Mouse (Mus musculus) liver, embryonic 12.5 days (tissue): Measurements from ENCODE around the gene Vmn2r63. TPM values are rescaled to one million over a fixed set of nuclear protein-coding genes. Genes with fewer than 3 reads are reported as not detected.
A peak's percentile ranks its signal among the peaks of the same experiment; 100 is the strongest.
"Not testable (repeated sequence)": the region's sequence is repeated elsewhere in the genome, so short reads cannot be mapped to it uniquely, and the experiment has no call there.

ENCODE experiments used
- ATAC-seq: fragments of 200-750 bp; cut with Nextera tagmentation; 2 replicates; pipeline ENCODE4 v1.8.0; 2017; ENCODE audit warnings: moderate number of reproducible peaks, mild to moderate bottlenecking, moderate library complexity
- H3K27ac ChIP-seq: fragments of 300-500 bp; sonication (generic); 2 replicates; pipeline ENCODE4 v1.5.1; 2016; ENCODE audit warnings: mild to moderate bottlenecking
- H3K27me3 ChIP-seq: fragments of 300-500 bp; sonication (generic); replicated peaks from 2 replicates; pipeline ENCODE4 v1.6.1; 2016; ENCODE audit warnings: mild to moderate bottlenecking, moderate library complexity
- H3K36me3 ChIP-seq: fragments of 300-500 bp; sonication (generic); 2 replicates; pipeline ENCODE4 v1.6.1; 2016; ENCODE audit warnings: mild to moderate bottlenecking, moderate library complexity
- H3K4me1 ChIP-seq: fragments of 300-500 bp; sonication (generic); 2 replicates; pipeline ENCODE4 v1.6.1; 2016
- H3K4me2 ChIP-seq: fragments of 300-500 bp; sonication (generic); 2 replicates; pipeline ENCODE4 v1.6.1; 2016; ENCODE audit warnings: mild to moderate bottlenecking, moderate library complexity
- H3K4me3 ChIP-seq: fragments of 300-500 bp; sonication (generic); 2 replicates; pipeline ENCODE4 v1.5.1; 2016; ENCODE audit warnings: mild to moderate bottlenecking, moderate library complexity
- H3K9ac ChIP-seq: fragments of 300-500 bp; sonication (generic); 2 replicates; pipeline ENCODE4 v1.6.1; 2016; ENCODE audit warnings: mild to moderate bottlenecking, moderate library complexity
- H3K9me3 ChIP-seq: fragments of 300-500 bp; sonication (generic); replicated peaks from 2 replicates; pipeline ENCODE4 v1.6.1; 2016; ENCODE audit warnings: mild to moderate bottlenecking, moderate library complexity
- WGBS: fragments of 180-500 bp; shearing (Covaris S2); methylation state at CpG from one replicate; pipeline ENCODE4 v1.1.7; 2016; ENCODE audit not compliant: insufficient replicate concordance; 5-methylcytosine and 5-hydroxymethylcytosine counted together
- microRNA-seq: library from miRNA; unstranded; fragments of <30 nt; microRNA quantifications from one replicate; pipeline ENCODE4, GENCODE M21; 2017
- polyA plus RNA-seq: library from polyadenylated mRNA; unstranded; fragments of >200 nt; fragmentation: Nextera tagmentation; extraction: Ambion mirVana; gene quantifications from 2 replicates; pipeline ENCODE4 v1.2.1, GENCODE M21; 2016

Gene Vmn2r63
- not detected in 2 replicates for polyA plus RNA-seq

GRCm38 (mm10) chr7:42933722-42934121 lies at the start of gene Vmn2r63:
Gene Vmn2r63, minus strand, starts transcription at chr7:42933822.
- H3K27ac ChIP-seq, H3K27me3 ChIP-seq, H3K4me3 ChIP-seq, H3K9me3 ChIP-seq, ATAC-seq, H3K4me2 ChIP-seq, H3K36me3 ChIP-seq, H3K4me1 ChIP-seq, H3K9ac ChIP-seq: not testable (repeated sequence)

DNA sequence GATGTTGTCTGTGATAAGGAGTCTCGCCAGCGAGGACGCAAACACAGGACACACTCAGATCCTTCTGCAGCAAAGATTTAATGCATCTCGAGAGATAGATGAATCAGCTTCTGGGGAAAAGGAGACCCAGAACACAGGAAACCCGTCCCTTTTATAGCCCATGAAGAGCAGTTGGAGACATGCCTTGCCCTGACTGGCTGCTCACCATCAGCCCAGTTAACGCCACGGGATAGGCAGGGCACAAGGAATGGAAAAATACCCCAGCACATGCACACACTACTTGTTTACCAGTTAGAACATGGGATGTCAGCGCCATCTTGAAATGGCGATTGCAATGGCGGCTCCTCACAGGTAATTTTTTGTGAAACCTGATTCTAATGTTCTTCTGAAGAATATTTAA lies 47.1 kb upstream of the Vmn2r63 start:
- H3K4me3 ChIP-seq = peak overlapping the region; percentile 37
- WGBS = 69% methylated on average over 10 of the region's 10 CpGs
- no peak for ATAC-seq
- H3K4me2 ChIP-seq = peak overlapping the region; percentile 38
- H3K36me3 ChIP-seq = no peaks in the 10 kb centered on the region
- H3K9ac ChIP-seq = no peak overlapping the region
- H3K9me3 ChIP-seq = peaks cover 37% of the 10 kb centered on the region
- no peaks in the 10 kb centered on the region for H3K27me3 ChIP-seq
- no peaks in the 10 kb centered on the region for H3K4me1 ChIP-seq
- no peak overlapping the region for H3K27ac ChIP-seq

GRCm38 (mm10) chr7:42980098-42980497 lies 46.5 kb upstream of the Vmn2r63 start:
- Histone ChIP-seq H3K9ac (no peak overlapping the region), H3K9me3 (peaks cover 37% of the 10 kb centered on the region), H3K4me2 (peak overlapping the region; percentile 38), H3K27me3 (no peaks in the 10 kb centered on the region), H3K36me3 (no peaks in the 10 kb centered on the region), H3K4me1 (no peaks in the 10 kb centered on the region), H3K27ac (no peak overlapping the region), H3K4me3 (peak overlapping the region; percentile 37)
- ATAC-seq = 0 out of 2 replicates have a peak, but pooled peaks have one; percentile 21
- 26% methylated on average over 11 of the region's 11 CpGs for WGBS

DNA sequence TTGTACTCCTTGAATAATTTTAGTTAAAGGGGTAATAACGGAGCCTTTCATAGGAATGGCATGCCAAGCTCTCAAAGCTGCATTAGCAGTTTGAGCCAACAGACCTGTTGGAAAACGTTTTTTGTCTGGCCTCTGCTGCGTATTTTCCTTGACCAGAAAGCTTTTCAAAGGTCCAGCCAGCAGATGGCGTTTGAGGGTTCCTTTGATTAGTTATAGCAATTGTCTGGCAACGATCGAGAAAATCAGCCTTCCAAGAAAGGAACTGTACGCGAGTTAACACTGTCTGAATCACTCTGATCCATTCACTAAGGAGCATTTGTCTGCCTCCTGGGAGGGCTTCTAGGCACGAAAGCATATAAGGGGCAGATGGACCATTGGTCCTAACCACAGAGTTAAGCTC lies 31.6 kb upstream of the Vmn2r63 start:
- no peak overlapping the region for H3K27ac ChIP-seq
- H3K27me3 ChIP-seq = no peaks in the 10 kb centered on the region
- no peak overlapping the region for H3K4me2 ChIP-seq
- H3K9me3 ChIP-seq = peaks cover 37% of the 10 kb centered on the region; the same call in 1 of the 2 replicates
- H3K36me3 ChIP-seq = no peaks in the 10 kb centered on the region
- H3K4me1 ChIP-seq = no peaks in the 10 kb centered on the region
- H3K9ac ChIP-seq = no peak overlapping the region
- 51% methylated on average over 9 of the region's 9 CpGs for WGBS
- ATAC-seq = no peak
- H3K4me3 ChIP-seq = no peak overlapping the region

DNA sequence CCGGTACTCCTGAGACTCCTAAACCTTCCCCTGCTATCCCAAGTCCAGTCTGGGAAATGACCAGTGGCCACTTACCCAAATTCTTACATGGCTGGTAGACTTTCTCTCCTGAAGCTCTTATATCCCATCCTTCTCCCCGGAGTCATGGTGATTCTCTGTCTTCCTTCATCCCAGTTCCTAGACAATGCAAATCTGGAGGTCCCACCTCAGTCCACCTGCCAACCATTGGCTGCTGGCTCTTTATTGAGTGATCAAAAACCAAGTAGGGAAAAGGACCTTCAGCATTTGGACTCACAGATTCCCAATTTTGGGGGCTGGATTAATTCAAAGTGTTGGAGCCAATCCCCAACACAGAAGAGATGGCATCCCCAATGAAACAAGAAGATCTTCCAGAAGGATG lies 35.6 kb downstream of the Vmn2r63 start:
- not testable (repeated sequence) for H3K9ac ChIP-seq, H3K9me3 ChIP-seq, H3K4me3 ChIP-seq, H3K4me1 ChIP-seq, H3K36me3 ChIP-seq, H3K27ac ChIP-seq, H3K4me2 ChIP-seq, H3K27me3 ChIP-seq, ATAC-seq
- WGBS = 62% methylated on average over 2 of the region's 2 CpGs

- H3K9ac ChIP-seq = no peak overlapping the region
- no peak overlapping the region for H3K27ac ChIP-seq
- no peak for ATAC-seq
- 24% methylated on average over 23 of the region's 23 CpGs for WGBS
- H3K4me1 ChIP-seq = no peaks in the 10 kb centered on the region
- peaks cover 5% of the 10 kb centered on the region; the same call in 1 of the 2 replicates for H3K9me3 ChIP-seq
- no peaks in the 10 kb centered on the region for H3K27me3 ChIP-seq
- no peak overlapping the region for H3K4me3 ChIP-seq
- H3K4me2 ChIP-seq = no peak overlapping the region
- H3K36me3 ChIP-seq = no peaks in the 10 kb centered on the region
These were observed 55.5 kb downstream of the Vmn2r63 start for GRCm38 (mm10) chr7:42878090-42878489.

DNA sequence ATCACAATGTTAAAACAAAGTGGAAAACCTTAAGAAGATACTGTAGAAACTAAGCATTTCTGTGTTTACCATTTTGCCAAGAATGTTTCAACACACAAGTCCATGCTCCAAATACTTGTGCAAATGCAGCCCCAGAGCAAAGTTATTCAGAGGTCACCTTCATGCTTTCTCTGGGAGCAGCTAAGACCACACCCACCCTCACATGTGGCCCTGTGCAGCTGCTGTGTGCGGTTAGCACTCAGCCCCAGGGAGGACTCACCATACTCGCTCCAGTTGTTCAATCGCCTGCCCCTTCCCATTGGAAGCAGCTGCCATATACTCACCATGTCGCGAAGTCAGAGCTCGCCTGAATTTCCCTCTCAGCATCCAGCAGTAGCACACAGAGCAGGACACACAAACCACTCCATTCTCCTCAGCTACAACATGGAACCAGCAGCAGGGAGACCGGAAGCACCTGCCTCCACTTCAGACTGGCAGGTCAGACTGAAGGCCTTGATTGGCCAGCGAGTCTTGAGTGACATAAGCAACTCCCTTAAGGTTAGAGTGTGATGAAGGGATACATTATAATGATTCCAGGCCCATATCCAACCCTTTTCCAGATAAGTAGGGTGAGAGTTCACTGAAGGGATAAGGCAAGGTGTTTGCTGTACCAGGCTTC lies 66.7 kb downstream of the Vmn2r63 start, which contains the start of gene Gm2381:
Gm2381 (minus strand) TSS at position 434 of the 658 bp plus-strand sequence.
- H3K9me3 ChIP-seq, ATAC-seq, H3K36me3 ChIP-seq, H3K4me1 ChIP-seq, H3K4me2 ChIP-seq, H3K27ac ChIP-seq, H3K27me3 ChIP-seq, H3K4me3 ChIP-seq, H3K9ac ChIP-seq: not testable (repeated sequence)
- 65% methylated on average over 8 of the region's 8 CpGs for WGBS

Small RNA genes lying within 50 kb of the gene (microRNA-seq; reads per million reads assigned to microRNA genes)
- not detected for gene Gm23256

Other genes with a start within 250 kb of the Vmn2r63 start
- 3.4 and 3.8 TPM in 2 replicates for gene Zfp975, start 241.1 kb downstream of the Vmn2r63 start, polyA plus RNA-seq
- gene Gm17067, start 206.8 kb downstream of the Vmn2r63 start, polyA plus RNA-seq = 0.04 TPM in 1 of 2 replicates, not detected in the other
- not detected in 2 replicates for gene Vmn2r62, start 140.3 kb downstream of the Vmn2r63 start, polyA plus RNA-seq
- gene Gm2381, start 66.6 kb downstream of the Vmn2r63 start, polyA plus RNA-seq = not detected in 2 replicates
- gene Gm9268, start 84.9 kb upstream of the Vmn2r63 start, polyA plus RNA-seq = not detected in 2 replicates
- not detected in 2 replicates for gene Zfp936, start 180.4 kb upstream of the Vmn2r63 start, polyA plus RNA-seq